Mouse (Mus musculus): ENCODE data around the gene Tmem237.

- TF ChIP-seq POLR2A (IDR thresholded peaks at IDR 0.05; ENCODE audit: low read depth, low read length) (no peak), CTCF (IDR thresholded peaks at IDR 0.05; ENCODE audit: extremely low read depth, insufficient read depth, insufficient read length, insufficient replicate concordance) (no peak)
Measured at GRCm38 (mm10) chr1:59056955-59057354, 63.3 kb downstream of the Tmem237 start.

Data from spleen, adult 2 months (tissue).